Mouse (Mus musculus) cortical plate, adult 2 months (tissue): ENCODE measurements around the gene Zgrf1.

Experiments
- CTCF ChIP-seq: fragments of 200-500 bp; IDR thresholded peaks from 2 replicates; pipeline ENCODE4 v1.5.1; 2011; ENCODE audit warnings: mild to moderate bottlenecking, control low read depth, low read length; ENCODE audit not compliant: insufficient read depth; ENCODE audit errors: extremely low read depth
- POLR2A ChIP-seq: fragments of 200-500 bp; IDR thresholded peaks from 2 replicates; pipeline ENCODE4 v1.6.1; 2011; ENCODE audit warnings: mild to moderate bottlenecking, low read length, control low read depth; ENCODE audit not compliant: insufficient read depth; ENCODE audit errors: extremely low read depth

DNA sequence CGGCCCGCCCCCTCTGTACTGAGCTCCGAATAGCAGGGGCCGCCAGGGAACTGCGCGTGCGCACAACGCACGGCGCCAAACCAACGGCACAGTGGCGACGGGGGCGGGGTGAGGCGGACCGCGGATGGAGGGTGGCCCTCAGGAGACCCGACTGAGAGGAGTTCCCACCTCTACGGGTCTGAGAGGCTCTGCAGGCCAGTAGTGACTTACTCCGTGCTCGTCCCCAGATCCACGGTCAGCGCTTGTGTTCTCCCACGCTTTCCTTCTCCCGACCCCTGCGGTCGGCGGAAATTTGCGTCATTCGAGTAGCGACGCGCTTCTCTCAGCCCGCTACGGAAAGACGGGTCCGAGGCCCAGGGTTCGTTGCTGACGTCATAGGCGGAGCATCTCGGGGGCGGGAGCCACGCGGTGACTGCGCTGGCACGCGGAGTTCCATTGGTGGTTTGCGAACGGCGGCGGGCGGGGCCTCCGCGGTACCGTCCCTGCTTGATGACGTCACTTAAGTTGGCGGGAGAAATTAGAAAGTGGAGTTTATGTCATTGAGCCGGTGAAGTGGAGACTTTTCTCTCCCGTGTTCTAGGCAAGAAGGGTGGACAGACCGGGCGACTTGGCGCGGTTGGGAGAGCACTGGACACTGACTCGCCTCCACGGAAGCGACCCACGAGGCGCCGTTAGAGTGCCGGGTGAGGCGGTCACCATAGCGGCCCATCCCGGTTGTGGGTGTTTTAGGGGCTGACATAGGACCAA is at the start of gene Zgrf1, which contains the start of gene Larp7:
- TF ChIP-seq CTCF = no peak
- TF ChIP-seq POLR2A = peak; percentile 35; the same call in 1 of the 2 replicates
